Mouse (Mus musculus) stomach, postnatal 0 days (tissue): ENCODE results near the gene Ctps. TPM values are rescaled to one million over a fixed set of nuclear protein-coding genes. Genes with fewer than 3 reads are reported as not detected.
"Not testable (repeated sequence)": the region's sequence is repeated elsewhere in the genome, so short reads cannot be mapped to it uniquely, and the experiment has no call there.

Source experiments
- ATAC-seq: fragments of 200-750 bp; cut with Nextera tagmentation; 2 replicates; pipeline ENCODE4 v1.8.0; 2017; ENCODE audit not compliant: low FRiP score, low TSS enrichment
- DNase-seq: peaks from one replicate; pipeline ENCODE4 v3.0.0-alpha.2; 2016; ENCODE audit warnings: low spot score
- H3K27ac ChIP-seq: fragments of 300-500 bp; sonication (generic); replicated peaks from 2 replicates; pipeline ENCODE4 v1.5.1; 2014; ENCODE audit warnings: mild to moderate bottlenecking, control low read depth
- H3K27me3 ChIP-seq: fragments of 300-500 bp; sonication (generic); 2 replicates; pipeline ENCODE4 v1.6.1; 2014; ENCODE audit warnings: low read length; ENCODE audit not compliant: control insufficient read depth, insufficient read depth
- H3K36me3 ChIP-seq: fragments of 300-500 bp; sonication (generic); 2 replicates; pipeline ENCODE4 v1.6.1; 2014; ENCODE audit warnings: low read length, mixed read lengths; ENCODE audit not compliant: control insufficient read depth, insufficient read depth
- H3K4me1 ChIP-seq: fragments of 300-500 bp; sonication (generic); replicated peaks from 2 replicates; pipeline ENCODE4 v1.6.1; 2014; ENCODE audit warnings: antibody characterized with exemption; ENCODE audit not compliant: control insufficient read depth, insufficient read depth
- H3K4me2 ChIP-seq: fragments of 300-500 bp; sonication (generic); replicated peaks from 2 replicates; pipeline ENCODE4 v1.6.1; 2014; ENCODE audit warnings: low read depth, mild to moderate bottlenecking, control low read depth, moderate library complexity
- H3K4me3 ChIP-seq: fragments of 300-500 bp; sonication (generic); 2 replicates; pipeline ENCODE4 v1.5.1; 2014; ENCODE audit warnings: low read depth, low read length, control low read depth
- H3K9ac ChIP-seq: fragments of 300-500 bp; sonication (generic); 2 replicates; pipeline ENCODE4 v1.6.1; 2014; ENCODE audit warnings: mild to moderate bottlenecking, low read length, control low read depth, mixed read lengths
- H3K9me3 ChIP-seq: fragments of 300-500 bp; sonication (generic); 2 replicates; pipeline ENCODE4 v1.6.1; 2016; ENCODE audit warnings: low read length; ENCODE audit not compliant: control insufficient read depth
- CTCF ChIP-seq: IDR thresholded peaks from 2 replicates; pipeline ENCODE4 v1.5.1; 2016; ENCODE audit warnings: antibody characterized with exemption, low read depth, mild to moderate bottlenecking, moderate library complexity
- EP300 ChIP-seq: optimal IDR thresholded peaks from 2 replicates; pipeline ENCODE3; 2016; ENCODE audit warnings: antibody characterized with exemption
- WGBS: fragments of 180-500 bp; shearing (Covaris S2); extraction: QIAGEN DNeasy Blood & Tissue Kit; methylation state at CpG from one replicate; pipeline ENCODE4 v1.1.7; 2014; 5-methylcytosine and 5-hydroxymethylcytosine counted together
- polyA plus RNA-seq: library from polyadenylated mRNA; unstranded; fragments of >200 nt; fragmentation: Nextera tagmentation; extraction: Ambion mirVana; gene quantifications from 2 replicates; pipeline ENCODE4 v1.2.1, GENCODE M21; 2015

Ctps gene
- polyA plus RNA-seq, 1 experiment from 2014 or later, result 34.1 TPM

DNA sequence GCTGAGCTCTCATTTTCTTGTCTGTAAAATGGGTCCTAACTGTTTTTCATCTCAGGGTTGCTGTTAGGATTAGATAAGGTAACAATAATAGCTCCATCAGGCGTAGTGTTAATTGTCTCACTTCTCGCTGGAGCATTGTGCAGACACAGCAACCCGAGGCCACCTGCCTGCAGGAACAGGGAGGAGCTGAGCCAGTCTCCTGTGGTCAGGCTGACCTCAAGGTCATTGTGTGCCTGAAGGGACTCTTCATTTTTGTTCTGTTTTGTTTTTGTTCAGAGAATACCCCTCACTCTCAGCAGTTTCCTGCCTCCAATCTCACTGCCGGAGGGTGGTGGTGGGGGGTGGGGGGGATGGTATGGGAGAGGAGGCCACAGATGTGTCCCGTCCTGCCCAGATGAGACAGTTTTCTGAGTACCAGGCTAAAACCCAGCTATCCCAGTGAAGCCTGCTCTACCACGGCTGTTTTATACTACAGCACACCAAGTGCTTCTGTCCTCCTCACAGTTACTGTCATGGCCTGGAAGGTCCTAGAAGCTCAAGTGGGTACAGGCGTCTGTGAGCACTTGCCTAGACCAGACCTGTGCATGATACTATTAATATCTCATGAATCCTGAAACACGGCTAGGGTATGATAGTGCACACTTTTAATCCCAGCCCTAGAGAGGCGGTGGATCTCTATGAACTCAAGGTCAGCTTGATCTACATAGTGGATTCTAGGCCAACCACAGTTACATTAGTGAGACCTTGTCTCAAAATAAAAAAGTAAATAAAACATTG, 42.4 kb upstream of the Ctps start:
- Histone ChIP-seq H3K27me3 (no peaks in the 10 kb centered on the region), H3K4me1 (peaks cover 5% of the 10 kb centered on the region; the same call in 1 of the 2 replicates), H3K9me3 (no peaks in the 10 kb centered on the region), H3K27ac (no peak overlapping the region), H3K4me2 (no peak overlapping the region), H3K4me3 (no peak overlapping the region), H3K9ac (no peak overlapping the region), H3K36me3 (no peaks in the 10 kb centered on the region)
- no peak for DNase-seq
- TF ChIP-seq EP300, result no peak
- no peak for TF ChIP-seq CTCF
- 44% methylated on average over 9 of the region's 9 CpGs for WGBS
- ATAC-seq, result no peak

DNA sequence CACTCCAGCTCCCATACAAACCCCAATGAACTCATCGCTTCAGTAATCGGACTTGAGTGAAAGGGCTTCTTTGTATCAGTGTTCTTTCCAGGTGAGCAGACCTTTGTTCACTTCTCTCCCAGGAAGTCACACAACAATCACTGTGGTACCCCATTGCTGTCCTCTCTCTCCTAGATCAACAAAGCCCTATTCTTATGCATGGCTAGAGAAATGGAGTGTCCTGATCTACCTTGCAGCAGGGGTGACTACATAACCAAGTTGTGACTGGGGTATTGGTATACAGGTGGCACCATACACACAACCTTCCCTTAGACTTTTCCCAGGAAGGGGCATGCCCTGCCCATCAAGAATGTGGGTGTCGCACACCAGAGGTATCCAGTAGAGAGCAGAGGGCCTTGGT, 40.9 kb upstream of the Ctps start:
- Histone ChIP-seq H3K9ac (no peak overlapping the region), H3K4me3 (no peak overlapping the region), H3K9me3 (no peaks in the 10 kb centered on the region), H3K4me1 (0 out of 2 replicates have a peak, but pooled peaks cover 3% of the 10 kb centered on the region), H3K27ac (no peak overlapping the region), H3K27me3 (no peaks in the 10 kb centered on the region), H3K36me3 (no peaks in the 10 kb centered on the region), H3K4me2 (no peak overlapping the region)
- DNase-seq, result no peak
- ATAC-seq, result no peak
- WGBS, result 92% methylated on average over 3 of the region's 3 CpGs
- no peak for TF ChIP-seq CTCF
- no peak for TF ChIP-seq EP300

DNA sequence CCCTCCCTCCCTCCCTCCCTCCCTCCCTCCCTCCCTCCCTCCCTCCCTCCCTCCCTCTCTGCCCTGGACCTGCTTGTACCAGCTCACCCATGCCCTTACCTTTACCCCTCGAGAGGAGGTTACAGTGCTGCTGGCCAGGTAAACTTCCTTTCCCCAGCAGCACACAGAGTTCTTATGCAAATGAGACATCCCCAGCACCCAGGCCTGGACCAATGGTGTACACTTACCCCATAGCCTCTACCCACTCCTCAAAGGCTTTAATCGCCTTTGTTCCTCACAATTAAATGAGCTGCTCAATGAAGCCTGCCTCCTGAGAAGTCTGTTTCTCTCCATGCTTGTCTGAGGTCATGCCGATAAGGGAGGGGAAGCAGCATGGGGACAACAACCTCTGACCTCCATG, 36.9 kb upstream of the Ctps start:
- H3K4me2 ChIP-seq, result no peak overlapping the region
- TF ChIP-seq CTCF (no peak), EP300 (no peak)
- H3K4me3 ChIP-seq, result no peak overlapping the region
- 70% methylated on average over 2 of the region's 3 CpGs for WGBS
- DNase-seq, result no peak
- no peaks in the 10 kb centered on the region for H3K36me3 ChIP-seq
- no peaks in the 10 kb centered on the region for H3K9me3 ChIP-seq
- H3K27me3 ChIP-seq, result no peaks in the 10 kb centered on the region
- H3K27ac ChIP-seq, result no peak overlapping the region
- H3K9ac ChIP-seq, result no peak overlapping the region
- no peaks in the 10 kb centered on the region for H3K4me1 ChIP-seq
- ATAC-seq, result no peak

DNA sequence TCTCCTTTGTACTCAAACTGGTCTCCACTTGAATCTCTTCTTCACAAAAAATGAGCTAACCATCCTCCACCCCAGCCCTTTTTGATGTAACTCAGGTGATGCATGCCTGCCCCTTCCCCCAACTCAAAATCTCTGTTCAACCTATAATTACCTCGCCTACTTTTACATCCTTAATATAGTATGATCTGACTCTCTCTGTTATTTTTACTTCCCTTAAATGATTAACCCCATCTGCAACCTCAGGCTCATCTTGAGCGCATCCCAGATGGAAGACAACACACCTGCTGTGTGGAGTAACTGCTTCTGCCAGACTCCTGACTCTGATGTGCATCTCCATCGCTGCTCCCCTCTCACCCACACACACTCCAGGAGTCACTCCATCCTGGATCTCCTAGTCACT, 32.6 kb upstream of the Ctps start:
- TF ChIP-seq CTCF (no peak), EP300 (no peak)
- Histone ChIP-seq H3K9ac (no peak overlapping the region), H3K36me3 (no peaks in the 10 kb centered on the region), H3K4me3 (no peak overlapping the region), H3K27me3 (no peaks in the 10 kb centered on the region), H3K4me1 (no peaks in the 10 kb centered on the region), H3K4me2 (no peak overlapping the region), H3K9me3 (no peaks in the 10 kb centered on the region), H3K27ac (no peak overlapping the region)
- 76% methylated on average over 3 of the region's 3 CpGs for WGBS
- ATAC-seq (no peak), DNase-seq (no peak)

DNA sequence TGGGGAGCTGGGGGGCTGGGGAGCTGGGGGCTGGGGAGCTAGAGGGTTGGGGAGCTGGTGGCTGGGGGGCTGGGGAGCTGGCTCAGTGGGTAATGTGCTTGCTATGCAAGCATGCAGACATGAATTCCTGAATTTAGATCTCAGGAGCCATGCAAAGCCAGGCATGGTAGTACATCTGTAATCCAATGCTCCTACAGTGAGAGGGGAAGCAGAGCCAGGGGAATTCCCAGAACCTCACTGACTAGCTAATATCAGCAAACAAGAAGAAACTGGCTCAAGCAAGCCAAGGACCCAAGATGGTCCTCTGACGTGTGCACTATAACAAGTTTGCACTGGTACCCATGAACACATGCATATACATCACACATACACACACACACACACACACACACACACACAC, 31.7 kb upstream of the Ctps start:
- Histone ChIP-seq H3K9ac (no peak overlapping the region), H3K27ac (no peak overlapping the region), H3K36me3 (no peaks in the 10 kb centered on the region), H3K4me3 (no peak overlapping the region), H3K9me3 (no peaks in the 10 kb centered on the region), H3K4me1 (no peaks in the 10 kb centered on the region), H3K4me2 (no peak overlapping the region), H3K27me3 (no peaks in the 10 kb centered on the region)
- TF ChIP-seq CTCF (no peak), EP300 (no peak)
- DNase-seq, result no peak
- WGBS, result 43% methylated on average over 1 of the region's 1 CpGs
- ATAC-seq, result no peak

DNA sequence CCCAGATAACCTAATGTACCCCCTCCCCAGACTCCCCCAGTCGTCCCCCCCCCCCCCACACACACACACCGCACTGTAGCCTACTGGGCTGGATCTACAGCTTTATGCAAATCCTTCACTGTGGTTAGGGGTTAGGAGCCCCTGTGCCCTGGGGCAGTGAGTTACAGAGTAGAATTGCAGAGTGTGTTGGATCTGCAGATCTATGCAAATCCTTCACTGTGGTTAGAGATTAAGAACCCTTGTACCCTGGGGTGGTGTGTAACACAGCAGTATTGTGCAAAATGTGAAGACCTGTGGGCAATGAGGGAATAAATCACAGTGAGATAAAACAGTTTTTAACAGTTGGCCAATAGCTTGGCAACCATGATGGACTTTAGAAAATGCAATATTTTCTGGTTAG, 28.8 kb upstream of the Ctps start:
- TF ChIP-seq CTCF, result no peak
- TF ChIP-seq EP300, result no peak
- H3K4me2 ChIP-seq, result no peak overlapping the region
- no peaks in the 10 kb centered on the region for H3K9me3 ChIP-seq
- 29% methylated on average over 2 of the region's 2 CpGs for WGBS
- H3K4me1 ChIP-seq, result no peaks in the 10 kb centered on the region
- no peak overlapping the region for H3K9ac ChIP-seq
- no peak for DNase-seq
- H3K4me3 ChIP-seq, result no peak overlapping the region
- no peaks in the 10 kb centered on the region for H3K36me3 ChIP-seq
- no peak for ATAC-seq
- H3K27me3 ChIP-seq, result no peaks in the 10 kb centered on the region
- no peak overlapping the region for H3K27ac ChIP-seq

DNA sequence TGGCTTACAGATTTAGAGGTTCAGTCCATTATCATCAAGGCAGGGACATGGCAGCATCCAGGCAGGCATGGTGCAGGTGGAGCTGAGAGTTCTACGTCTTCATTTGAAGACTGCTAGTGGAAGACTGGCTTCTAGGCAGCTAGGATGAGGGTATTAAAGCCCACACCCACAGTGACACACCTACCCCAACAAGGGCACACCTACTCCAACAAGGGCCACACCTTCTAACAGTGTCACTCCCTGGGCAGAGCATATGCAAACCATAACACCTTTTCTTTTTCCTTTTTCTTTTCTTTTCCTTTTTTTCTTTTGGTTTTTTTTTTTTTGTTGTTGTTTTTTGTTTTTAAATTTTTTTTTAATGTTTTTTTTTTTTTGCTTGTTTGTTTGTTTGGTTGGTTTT, 26.1 kb upstream of the Ctps start:
- DNase-seq, H3K27me3 ChIP-seq, H3K9me3 ChIP-seq, H3K4me3 ChIP-seq, H3K4me1 ChIP-seq, H3K9ac ChIP-seq, H3K4me2 ChIP-seq, ATAC-seq, H3K36me3 ChIP-seq, H3K27ac ChIP-seq: not testable (repeated sequence)
- WGBS, result 82% methylated on average over 1 of the region's 1 CpGs
